Mouse (Mus musculus) hindbrain, embryonic 11.5 days (tissue): ENCODE measurements around the gene St3gal5. TPM values are rescaled to one million over a fixed set of nuclear protein-coding genes. Genes with fewer than 3 reads are reported as not detected.
"Not testable (repeated sequence)": the region's sequence is repeated elsewhere in the genome, so short reads cannot be mapped to it uniquely, and the experiment has no call there.

Source experiments
- ATAC-seq: fragments of 200-750 bp; cut with Nextera tagmentation; 2 replicates; pipeline ENCODE4 v1.8.0; 2017; ENCODE audit warnings: mild to moderate bottlenecking, moderate TSS enrichment, moderate library complexity; ENCODE audit not compliant: low FRiP score
- DNase-seq: peaks from one replicate; pipeline ENCODE4 v3.0.0-alpha.2; 2015; ENCODE audit warnings: low spot score
- H3K27ac ChIP-seq: fragments of 300-500 bp; sonication (generic); 2 replicates; pipeline ENCODE4 v1.5.1; 2014; ENCODE audit warnings: mild to moderate bottlenecking, low read depth, low read length
- H3K27me3 ChIP-seq: fragments of 300-500 bp; sonication (generic); 2 replicates; pipeline ENCODE4 v1.6.1; 2014; ENCODE audit warnings: mild to moderate bottlenecking, low read length, moderate library complexity, mixed read lengths; ENCODE audit not compliant: control insufficient read depth, insufficient read depth
- H3K36me3 ChIP-seq: fragments of 300-500 bp; sonication (generic); 2 replicates; pipeline ENCODE4 v1.6.1; 2014; ENCODE audit warnings: mild to moderate bottlenecking, low read length, moderate library complexity, mixed read lengths; ENCODE audit not compliant: control insufficient read depth, insufficient read depth
- H3K4me1 ChIP-seq: fragments of 300-500 bp; sonication (generic); replicated peaks from 2 replicates; pipeline ENCODE4 v1.6.1; 2014; ENCODE audit warnings: low read length, mixed read lengths; ENCODE audit not compliant: control insufficient read depth, insufficient read depth
- H3K4me2 ChIP-seq: fragments of 300-500 bp; sonication (generic); replicated peaks from 2 replicates; pipeline ENCODE4 v1.6.1; 2014; ENCODE audit warnings: mild to moderate bottlenecking, low read depth, low read length
- H3K4me3 ChIP-seq: fragments of 300-500 bp; sonication (generic); 2 replicates; pipeline ENCODE4 v1.5.1; 2014; ENCODE audit warnings: low read depth, low read length
- H3K9ac ChIP-seq: fragments of 300-500 bp; sonication (generic); 2 replicates; pipeline ENCODE4 v1.6.1; 2014; ENCODE audit warnings: low read depth, low read length
- H3K9me3 ChIP-seq: fragments of 300-500 bp; sonication (generic); 2 replicates; pipeline ENCODE4 v1.6.1; 2016; ENCODE audit warnings: low read length; ENCODE audit not compliant: control insufficient read depth
- WGBS: fragments of 180-500 bp; shearing (Covaris S2); extraction: QIAGEN DNeasy Blood & Tissue Kit; methylation state at CpG from one replicate; pipeline ENCODE4 v1.1.7; 2014; 5-methylcytosine and 5-hydroxymethylcytosine counted together
- polyA plus RNA-seq: library from polyadenylated mRNA; unstranded; fragments of >200 nt; fragmentation: Nextera tagmentation; extraction: Ambion mirVana; gene quantifications from 2 replicates; pipeline ENCODE4 v1.2.1, GENCODE M21; 2014

The St3gal5 gene
- polyA plus RNA-seq, 1 experiment from 2014 or later = 50.4 TPM

DNA sequence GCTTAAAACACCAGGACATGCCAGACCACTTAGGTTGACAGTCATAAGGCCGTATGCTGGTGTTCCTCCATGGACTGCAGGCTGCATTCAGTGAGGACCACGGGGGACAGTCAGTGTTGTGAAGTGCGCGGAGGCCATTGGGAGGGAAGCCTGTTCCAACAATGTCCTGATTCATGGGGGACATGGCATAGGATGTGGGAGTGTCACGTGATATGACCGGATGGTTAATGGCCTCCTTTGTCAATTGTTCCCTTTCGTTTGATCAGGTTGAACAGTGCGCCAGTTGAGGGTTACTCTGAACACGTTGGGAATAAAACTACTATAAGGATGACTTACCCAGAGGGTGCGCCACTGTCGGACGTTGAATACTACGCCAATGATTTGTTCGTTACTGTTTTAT lies 49.4 kb downstream of the St3gal5 start:
- Histone ChIP-seq H3K4me3 (no peak overlapping the region), H3K27ac (no peak overlapping the region), H3K9ac (no peak overlapping the region), H3K9me3 (no peaks in the 10 kb centered on the region), H3K36me3 (peaks cover 9% of the 10 kb centered on the region; the same call in 1 of the 2 replicates), H3K4me1 (no peaks in the 10 kb centered on the region), H3K4me2 (no peak overlapping the region), H3K27me3 (no peaks in the 10 kb centered on the region)
- WGBS = 83% methylated on average over 14 of the region's 14 CpGs
- no peak for ATAC-seq
- DNase-seq = no peak

GRCm38 (mm10) chr6:72148721-72149120 lies 51.3 kb downstream of the St3gal5 start:
- Histone ChIP-seq H3K9me3 (no peaks in the 10 kb centered on the region), H3K27me3 (no peaks in the 10 kb centered on the region), H3K27ac (no peak overlapping the region), H3K9ac (no peak overlapping the region), H3K4me3 (no peak overlapping the region), H3K4me2 (no peak overlapping the region), H3K4me1 (no peaks in the 10 kb centered on the region), H3K36me3 (peaks cover 9% of the 10 kb centered on the region; the same call in 1 of the 2 replicates)
- 96% methylated on average over 4 of the region's 4 CpGs for WGBS
- no peak for ATAC-seq
- no peak for DNase-seq

DNA sequence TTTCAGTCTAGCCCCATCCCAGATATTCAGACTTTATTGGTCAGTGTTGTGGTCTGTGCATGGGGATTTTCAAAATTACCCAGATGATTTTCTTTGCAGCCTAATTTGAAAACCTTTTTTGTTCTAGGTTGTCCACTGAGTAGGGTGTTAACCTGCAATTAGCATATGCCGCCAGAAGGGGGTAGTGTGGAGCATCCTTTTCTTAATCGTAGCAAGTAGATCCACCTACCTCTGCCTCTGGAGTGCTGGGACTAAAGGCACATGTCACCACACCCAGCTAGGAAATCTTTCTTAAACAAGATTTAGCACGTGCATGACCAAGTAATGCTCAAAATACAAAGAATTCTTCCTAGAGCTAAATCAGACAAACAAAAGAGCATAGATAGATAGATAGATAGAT lies 52.4 kb downstream of the St3gal5 start:
- 86% methylated on average over 3 of the region's 3 CpGs for WGBS

DNA sequence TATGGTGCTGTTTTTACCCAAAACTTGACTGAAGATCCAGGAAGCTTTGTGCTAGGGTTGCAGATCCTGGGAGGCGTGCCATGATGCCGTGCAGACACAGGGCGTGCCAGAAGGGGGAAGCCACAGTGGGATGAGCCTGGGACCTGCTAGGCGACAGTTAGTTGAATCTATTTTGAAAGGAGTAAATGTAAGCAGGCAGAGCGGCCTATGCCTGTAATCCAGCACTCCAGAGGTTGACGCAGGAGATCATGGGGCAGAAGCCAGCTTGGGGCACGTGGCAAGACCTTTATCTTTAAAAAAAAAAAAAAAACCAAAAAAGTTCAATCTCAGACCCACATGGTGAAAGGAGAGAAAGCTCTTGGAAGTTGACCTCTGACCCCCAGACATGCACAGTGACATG lies 55.3 kb downstream of the St3gal5 start:
- Histone ChIP-seq H3K27me3 (no peaks in the 10 kb centered on the region), H3K27ac (no peak overlapping the region), H3K36me3 (peaks cover 9% of the 10 kb centered on the region; the same call in 1 of the 2 replicates), H3K4me3 (no peak overlapping the region), H3K9me3 (no peaks in the 10 kb centered on the region), H3K4me2 (no peak overlapping the region), H3K9ac (no peak overlapping the region), H3K4me1 (no peaks in the 10 kb centered on the region)
- DNase-seq (no peak), ATAC-seq (no peak)
- WGBS = 87% methylated on average over 7 of the region's 7 CpGs

More for the DNA sequence above, 52.4 kb downstream of the St3gal5 start:
- ATAC-seq = no peak
- H3K27me3 ChIP-seq = no peaks in the 10 kb centered on the region
- no peak overlapping the region for H3K4me2 ChIP-seq
- H3K4me1 ChIP-seq = no peaks in the 10 kb centered on the region
- H3K36me3 ChIP-seq = peaks cover 9% of the 10 kb centered on the region; the same call in 1 of the 2 replicates
- H3K27ac ChIP-seq = no peak overlapping the region
- H3K4me3 ChIP-seq = no peak overlapping the region
- H3K9ac ChIP-seq = no peak overlapping the region
- peak; percentile 13 for DNase-seq
- no peaks in the 10 kb centered on the region for H3K9me3 ChIP-seq

- H3K4me2 ChIP-seq = no peak overlapping the region
- DNase-seq (no peak), ATAC-seq (no peak)
- no peak overlapping the region for H3K9ac ChIP-seq
- peaks cover 9% of the 10 kb centered on the region; the same call in 1 of the 2 replicates for H3K36me3 ChIP-seq
- no peaks in the 10 kb centered on the region for H3K9me3 ChIP-seq
- no peak overlapping the region for H3K4me3 ChIP-seq
- H3K27ac ChIP-seq = no peak overlapping the region
- H3K4me1 ChIP-seq = no peaks in the 10 kb centered on the region
- 80% methylated on average over 11 of the region's 11 CpGs for WGBS
- no peaks in the 10 kb centered on the region for H3K27me3 ChIP-seq
Observed at GRCm38 (mm10) chr6:72153455-72153854, 56.1 kb downstream of the St3gal5 start.

DNA sequence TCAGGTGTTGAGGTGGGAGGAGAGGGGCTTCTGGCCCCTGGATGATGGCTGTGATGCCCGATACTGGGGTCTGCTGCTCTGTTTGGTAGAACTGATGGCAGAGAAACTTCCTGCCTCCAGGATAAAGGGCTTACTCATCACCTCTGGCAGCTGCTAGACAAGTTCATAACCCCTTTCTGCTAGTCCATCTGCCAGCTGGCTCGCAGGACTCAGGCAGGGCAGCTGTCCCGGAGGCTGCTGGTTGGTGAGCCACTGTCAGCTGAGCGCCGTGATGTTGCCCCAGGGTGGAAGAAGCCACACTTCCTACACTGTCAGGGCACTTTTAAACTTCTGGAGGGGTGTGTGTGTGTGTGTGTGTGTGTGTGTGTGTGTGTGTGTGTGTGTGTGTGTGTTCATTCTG lies 56.6 kb downstream of the St3gal5 start:
- 53% methylated on average over 3 of the region's 5 CpGs for WGBS

DNA sequence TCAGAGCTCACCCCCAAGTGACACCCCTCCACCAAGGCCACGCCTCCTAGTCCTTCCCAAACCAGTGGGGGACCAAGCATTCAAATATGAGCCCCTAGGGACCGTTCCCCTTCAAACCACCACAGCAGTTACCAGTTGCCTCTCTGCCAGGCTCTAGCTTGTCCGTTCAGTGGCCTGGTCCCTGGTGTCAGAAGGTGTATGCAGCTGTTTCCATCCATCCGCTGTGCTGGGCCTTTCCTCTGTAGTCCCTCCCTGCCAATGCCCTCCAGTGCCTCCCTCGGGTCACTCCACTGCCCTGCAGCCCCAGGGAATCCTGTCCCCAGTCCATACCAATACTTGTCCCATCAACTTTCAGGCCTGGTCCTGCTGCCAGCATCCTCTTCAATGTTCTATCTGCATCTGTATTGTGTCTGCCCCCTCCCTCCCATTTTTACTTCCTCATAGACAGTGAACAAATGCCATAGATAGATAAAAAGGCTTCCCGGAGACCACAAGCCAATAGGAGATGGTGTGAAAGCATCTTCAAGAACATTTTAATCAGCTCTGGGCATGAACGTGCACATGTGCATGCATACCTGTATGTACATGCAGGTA lies 57.6 kb downstream of the St3gal5 start:
- Histone ChIP-seq H3K9ac (no peak overlapping the region), H3K4me2 (no peak overlapping the region), H3K27me3 (no peaks in the 10 kb centered on the region), H3K36me3 (0 out of 2 replicates have a peak, but pooled peaks cover 2% of the 10 kb centered on the region), H3K4me1 (no peaks in the 10 kb centered on the region), H3K4me3 (no peak overlapping the region), H3K9me3 (no peaks in the 10 kb centered on the region), H3K27ac (no peak overlapping the region)
- DNase-seq (no peak), ATAC-seq (no peak)
- 85% methylated on average over 7 of the region's 7 CpGs for WGBS

More for the DNA sequence above, 56.6 kb downstream of the St3gal5 start:
- not testable (repeated sequence) for DNase-seq, H3K9ac ChIP-seq, H3K27me3 ChIP-seq, H3K4me2 ChIP-seq, H3K4me3 ChIP-seq, H3K36me3 ChIP-seq, H3K9me3 ChIP-seq, H3K4me1 ChIP-seq, H3K27ac ChIP-seq
- peak; percentile 59; the same call in 1 of the 2 replicates for ATAC-seq

GRCm38 (mm10) chr6:72155649-72156048 lies 58.3 kb downstream of the St3gal5 start:
- Histone ChIP-seq H3K4me1 (no peaks in the 10 kb centered on the region), H3K36me3 (0 out of 2 replicates have a peak, but pooled peaks cover 2% of the 10 kb centered on the region), H3K27ac (no peak overlapping the region), H3K27me3 (no peaks in the 10 kb centered on the region), H3K4me2 (no peak overlapping the region), H3K4me3 (no peak overlapping the region), H3K9me3 (no peaks in the 10 kb centered on the region), H3K9ac (no peak overlapping the region)
- DNase-seq = no peak
- 92% methylated on average over 8 of the region's 8 CpGs for WGBS
- ATAC-seq = no peak
